Mouse (Mus musculus) embryonic fibroblast, embryonic 13.5 days (primary cell): Measurements from ENCODE around the gene Ebf1.

Experiments used
- CTCF ChIP-seq: IDR thresholded peaks from 2 replicates; pipeline ENCODE4 v1.5.1; 2011; ENCODE audit warnings: mild to moderate bottlenecking, control low read depth, low read length, moderate library complexity, borderline replicate concordance; ENCODE audit not compliant: insufficient read depth
- POLR2A ChIP-seq: IDR thresholded peaks from 2 replicates; pipeline ENCODE4 v1.6.1; 2011; ENCODE audit warnings: low read depth, mild to moderate bottlenecking, control low read depth, low read length, moderate library complexity

DNA sequence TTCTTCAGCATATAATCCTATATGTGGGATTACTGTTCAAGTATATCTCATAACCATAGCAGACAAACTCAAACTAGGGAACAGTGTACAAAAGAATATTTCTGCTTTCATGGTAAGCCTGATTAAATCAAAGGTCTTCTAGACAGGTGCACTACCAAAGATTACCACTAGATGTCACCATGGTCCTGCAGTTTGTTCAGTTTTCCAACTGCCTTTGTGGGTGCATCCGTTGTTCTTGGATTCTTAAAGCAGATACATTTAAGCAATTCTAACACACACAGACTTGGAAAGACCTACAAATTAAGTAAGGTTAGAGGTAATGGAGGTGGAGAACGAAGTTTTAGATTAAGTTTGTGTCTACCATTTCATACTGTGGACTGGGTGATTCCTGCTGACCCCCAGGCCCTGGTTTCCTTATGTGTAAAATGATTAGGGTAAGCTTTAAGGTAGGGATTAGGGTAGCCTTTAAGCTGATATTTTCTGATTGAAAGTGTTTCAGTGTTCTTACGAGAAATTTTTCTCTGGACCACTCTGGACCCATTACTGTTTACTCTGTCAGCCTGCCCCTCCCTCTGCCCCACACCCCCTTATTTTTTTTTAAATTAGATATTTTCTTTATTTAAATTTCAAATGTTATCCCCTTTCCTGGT lies 30.9 kb upstream of the Ebf1 start:
- TF ChIP-seq CTCF (no peak), POLR2A (no peak)
